Mouse (Mus musculus): Measurements from ENCODE around the gene Srpr.

Gene Srpr

DNA sequence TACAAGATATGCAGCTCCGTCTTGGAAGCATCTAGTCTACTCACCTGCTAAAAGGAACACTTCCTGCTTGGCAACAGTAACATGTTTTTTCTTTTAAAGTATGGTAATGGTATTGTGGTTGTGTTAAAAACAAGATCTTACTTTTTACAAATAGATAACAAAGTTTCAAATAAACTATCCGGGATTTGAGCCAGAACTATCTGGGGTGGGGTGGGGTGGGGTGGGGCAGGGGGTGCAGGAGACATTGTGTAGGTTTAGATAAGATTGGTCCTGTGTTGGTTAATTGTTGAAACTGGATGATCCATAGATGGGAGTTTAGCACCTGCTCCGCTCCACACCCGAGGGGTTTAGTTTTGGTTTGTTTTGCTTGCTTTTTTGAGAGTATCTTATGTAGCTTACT is 62.4 kb downstream of the Srpr start:
- no peak for DNase-seq (ENCODE audit: low read depth, low spot score)

DNA sequence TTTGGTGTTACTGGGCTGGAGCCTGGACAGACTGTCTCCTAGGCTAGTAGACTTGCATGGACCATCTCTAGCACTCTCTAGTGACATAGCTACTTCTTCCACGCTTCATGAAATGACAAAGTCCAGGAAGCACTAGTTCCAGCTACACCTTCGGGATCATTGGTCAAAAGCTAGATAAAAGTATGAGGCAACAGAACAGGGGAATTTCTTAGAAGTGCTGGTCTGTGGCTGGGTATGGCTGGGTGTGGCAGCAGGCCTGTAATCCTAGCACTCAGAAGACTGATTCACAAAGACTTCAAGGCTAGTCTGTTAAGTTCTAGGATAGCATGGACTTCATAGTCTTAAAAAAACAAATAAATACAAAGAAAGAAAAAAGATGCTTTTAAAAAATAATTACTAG is 63.5 kb downstream of the Srpr start:
- DNase-seq (ENCODE audit: low read depth, low spot score), result no peak

DNA sequence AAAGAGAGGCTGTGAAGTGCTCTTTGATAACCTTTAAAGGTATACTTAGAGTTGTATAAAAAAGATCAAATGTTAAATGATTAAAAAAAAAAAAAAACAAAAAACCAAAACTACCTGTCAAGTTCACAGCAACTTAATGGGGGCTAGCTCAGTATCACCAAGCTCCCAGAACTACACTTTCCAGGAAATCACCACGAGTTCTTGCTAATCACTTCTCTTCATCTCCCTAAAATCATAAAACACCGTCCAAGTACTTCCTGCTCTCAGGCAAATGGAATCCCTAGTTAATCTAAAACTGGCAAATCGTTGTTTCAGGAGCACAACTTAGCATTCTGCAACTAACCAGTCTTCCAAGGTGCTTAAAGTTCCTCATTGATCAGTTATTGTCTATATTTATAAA is 64.5 kb downstream of the Srpr start:
- DNase-seq (ENCODE audit: low read depth, low spot score), result no peak

DNA sequence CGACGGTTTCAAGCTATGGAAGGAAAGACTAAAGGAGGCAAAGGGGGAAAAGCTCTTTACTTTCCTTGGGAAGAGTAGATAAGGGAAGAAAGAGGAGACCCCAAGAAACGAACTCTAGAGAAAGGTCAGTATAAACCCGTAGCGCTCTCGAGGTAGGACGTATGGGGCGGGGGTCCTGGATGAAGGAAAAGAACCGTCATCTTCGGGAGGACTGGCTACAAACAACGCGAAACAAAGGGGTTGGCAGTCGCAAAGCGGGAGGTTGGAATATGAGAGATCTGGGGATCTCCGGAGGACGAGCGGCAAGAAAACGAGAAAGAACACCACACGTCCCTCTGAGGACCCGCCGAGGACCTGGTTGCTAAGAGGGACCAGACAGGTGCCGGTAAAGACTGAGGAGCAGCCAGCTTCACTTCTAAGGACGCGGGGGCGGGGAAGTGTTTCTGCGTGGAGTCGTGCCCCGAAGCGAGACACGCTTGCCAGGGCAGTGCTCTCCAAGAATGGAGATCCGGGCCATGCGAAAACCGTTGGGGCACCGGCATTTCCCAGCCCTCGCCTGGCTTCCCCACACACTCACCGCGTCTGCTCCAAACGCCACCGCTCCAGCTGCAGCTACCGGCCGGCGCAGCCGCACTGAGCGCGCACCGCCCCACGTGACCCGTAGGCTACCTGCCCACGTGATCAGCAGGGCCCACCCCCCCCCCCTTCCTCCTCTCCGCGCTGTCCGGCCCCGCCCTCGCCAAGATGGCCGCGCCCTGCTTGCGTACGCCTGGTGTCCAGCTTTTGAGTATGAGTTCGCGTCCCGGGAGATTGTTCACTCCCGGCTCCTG is 67.4 kb downstream of the Srpr start, which contains the start of the genes Fam118b and Rpusd4:
Gene Fam118b (minus strand): TSS at position 660 of the 830 bp plus-strand sequence.
Gene Rpusd4 (plus strand): TSS at position 720 of the 830 bp plus-strand sequence.
- peak; percentile 92 for DNase-seq (ENCODE audit: low read depth, low spot score)

DNA sequence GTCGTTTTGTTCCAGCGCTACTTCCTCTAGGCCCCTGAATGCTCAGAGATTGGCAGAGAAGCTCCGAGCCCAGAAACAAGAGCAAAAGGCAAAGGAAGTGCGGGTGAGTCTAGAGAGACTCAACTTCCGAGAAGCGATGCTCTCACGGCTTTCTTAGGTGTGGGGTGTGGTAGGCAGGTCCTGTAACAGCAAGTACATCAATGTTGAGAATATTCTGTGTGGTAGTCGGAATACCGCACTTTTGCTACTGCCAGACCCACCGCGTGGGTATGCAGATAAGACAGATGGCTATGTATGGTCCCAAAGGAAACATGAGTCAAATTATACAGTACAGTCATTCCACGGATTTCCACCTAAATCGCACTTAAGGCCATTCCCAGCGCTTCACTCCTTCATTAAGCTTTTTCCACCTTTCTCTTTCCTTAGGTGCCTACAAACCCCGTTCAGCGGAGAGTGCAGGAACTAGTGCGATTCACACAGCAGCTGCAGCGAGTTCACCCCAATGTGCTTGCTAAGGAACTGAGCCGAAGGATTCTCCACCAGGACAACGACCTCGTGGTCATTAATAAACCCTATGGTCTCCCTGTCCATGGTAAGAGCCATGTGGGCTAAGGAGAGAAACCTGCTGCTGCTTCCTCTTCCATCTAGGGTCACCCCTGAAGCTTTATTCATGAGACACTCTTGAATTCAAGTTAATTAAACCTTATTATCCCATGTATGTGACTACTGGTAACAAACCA is 68.2 kb downstream of the Srpr start:
- DNase-seq (ENCODE audit: low read depth, low spot score), result no peak

DNA sequence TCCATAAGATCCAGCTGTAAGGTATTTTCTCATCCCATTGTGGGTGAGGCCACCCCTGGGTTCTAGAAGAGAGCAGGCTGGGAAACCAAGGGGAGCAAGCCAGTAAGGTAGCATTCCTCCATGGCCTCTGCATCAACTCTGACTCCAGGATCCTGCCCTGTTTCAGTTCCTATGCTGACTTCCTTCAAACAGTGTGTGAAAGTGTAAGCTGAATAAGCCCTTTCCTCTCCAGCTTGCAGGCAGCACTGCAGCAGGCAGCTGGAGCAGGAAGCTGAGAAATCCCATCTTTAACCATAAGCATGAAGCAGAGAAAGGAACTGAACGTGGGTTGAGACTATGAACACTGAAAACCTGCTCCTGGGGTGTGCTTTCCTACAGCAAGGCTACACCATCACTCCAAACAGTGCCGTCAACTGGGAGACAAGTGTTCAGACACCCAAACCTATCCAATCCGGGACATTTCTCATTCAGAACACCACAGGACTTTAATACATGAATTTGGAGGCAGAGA is 77.9 kb downstream of the Srpr start:
- no peak for DNase-seq (ENCODE audit: low read depth, low spot score)

DNA sequence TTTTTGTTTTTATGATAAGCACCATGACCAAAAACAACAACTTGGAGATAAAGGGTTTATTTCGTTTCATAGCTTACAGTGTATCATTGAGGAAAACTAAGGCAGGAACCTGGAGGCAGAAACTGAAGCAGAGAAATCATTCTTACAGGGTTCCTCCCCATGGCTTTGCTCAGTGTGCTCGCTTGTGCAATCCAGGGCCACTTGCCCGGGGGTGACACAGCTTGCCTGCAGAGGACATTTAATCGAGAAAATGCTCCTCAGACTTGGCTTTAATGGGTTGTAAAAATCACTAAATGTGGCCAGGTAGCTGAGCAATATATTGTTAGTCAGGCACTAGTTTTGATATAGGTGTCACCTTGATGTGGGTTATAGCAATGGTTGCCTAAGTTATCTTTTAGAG is 78.5 kb downstream of the Srpr start:
- no peak for DNase-seq (ENCODE audit: low read depth, low spot score)

DNA sequence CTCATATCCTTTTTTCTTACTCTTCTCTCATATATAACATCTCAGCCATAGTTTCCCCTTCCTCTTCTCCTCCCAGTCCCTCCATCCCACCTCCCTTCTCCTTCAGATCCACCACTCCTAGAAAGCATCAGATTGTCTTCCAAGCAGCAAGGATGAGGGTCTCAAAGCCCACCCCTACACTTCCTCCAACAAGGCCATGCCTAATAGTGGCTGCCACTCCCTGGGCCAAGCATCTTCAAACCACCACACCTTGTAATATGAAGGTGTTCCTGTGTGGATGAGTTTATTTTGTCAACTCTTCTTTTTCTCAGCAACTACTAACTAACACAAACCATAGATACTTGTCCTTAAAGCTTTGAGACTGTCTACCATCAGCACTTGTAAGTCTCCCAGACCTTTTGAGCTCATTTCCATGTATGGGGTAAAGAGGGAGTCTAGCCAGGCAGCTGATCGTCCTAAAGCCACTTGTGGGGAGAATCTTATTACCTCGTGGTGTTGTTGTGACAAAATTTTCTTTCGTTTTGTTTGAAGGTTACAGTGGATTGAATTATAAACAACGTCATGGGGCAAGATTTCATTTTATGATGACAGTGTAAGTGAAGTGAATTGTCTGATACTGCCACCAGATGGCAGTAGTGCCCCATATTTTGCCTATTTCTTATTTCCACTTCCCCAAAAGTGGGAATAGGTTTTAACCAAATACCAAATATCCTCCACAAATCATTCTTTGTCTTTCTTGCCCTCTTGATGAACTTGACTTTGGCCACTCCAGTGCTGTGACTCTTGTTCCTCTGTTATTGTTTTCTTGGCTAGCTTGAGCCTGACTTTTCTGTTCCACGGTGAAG is 82.3 kb downstream of the Srpr start:
- DNase-seq (ENCODE audit: low read depth, low spot score), result peak; percentile 85

DNA sequence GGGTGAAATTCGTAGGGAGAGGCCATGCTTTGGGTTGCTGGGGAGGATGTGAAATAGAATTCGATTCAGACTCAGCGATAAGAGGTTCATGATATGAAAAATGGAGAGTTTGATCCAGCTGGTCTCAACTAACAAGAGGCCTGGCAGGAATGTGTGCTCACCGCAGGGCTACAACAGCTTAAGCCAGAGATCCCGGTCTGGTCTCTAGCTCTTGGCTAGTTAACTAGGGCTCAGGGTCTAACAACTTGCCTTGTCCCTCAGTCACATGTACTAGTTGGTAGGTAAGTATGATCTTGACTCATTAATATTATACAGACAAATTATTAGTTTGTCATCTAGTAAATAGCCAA is 82.9 kb downstream of the Srpr start:
- DNase-seq (ENCODE audit: low read depth, low spot score), result no peak

DNA sequence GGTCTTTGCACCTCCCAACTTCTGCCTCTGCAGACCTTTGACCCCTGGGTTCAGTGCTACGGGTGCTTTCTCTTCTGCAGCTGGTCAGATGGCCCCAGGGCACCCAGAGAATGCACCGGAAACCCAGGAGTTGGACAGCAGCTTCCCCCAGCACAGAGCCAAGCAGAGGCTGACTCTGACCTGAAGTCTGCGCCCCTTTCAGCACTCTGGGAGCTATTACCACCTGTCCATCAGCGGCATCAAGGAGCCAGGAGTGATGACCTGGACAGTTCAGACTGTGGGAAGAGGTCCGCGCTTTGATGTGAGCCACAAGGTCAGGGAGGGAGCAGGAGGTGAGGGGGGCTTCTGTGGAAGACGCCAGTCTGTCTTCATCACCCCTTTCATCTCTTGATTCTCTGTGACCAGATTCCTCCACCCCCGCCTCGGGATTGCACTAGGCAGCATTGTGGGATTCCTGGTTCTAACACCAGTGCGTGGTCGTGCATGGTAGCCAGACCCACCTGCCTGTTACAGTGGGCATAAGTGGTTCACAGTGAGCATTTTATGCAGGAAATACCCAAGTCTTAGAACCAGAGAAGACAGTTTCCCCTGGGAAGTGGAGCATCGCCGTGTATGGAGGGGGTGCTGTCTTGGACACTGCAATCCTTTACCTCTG is 83.6 kb downstream of the Srpr start:
- DNase-seq (ENCODE audit: low read depth, low spot score), result no peak

DNA sequence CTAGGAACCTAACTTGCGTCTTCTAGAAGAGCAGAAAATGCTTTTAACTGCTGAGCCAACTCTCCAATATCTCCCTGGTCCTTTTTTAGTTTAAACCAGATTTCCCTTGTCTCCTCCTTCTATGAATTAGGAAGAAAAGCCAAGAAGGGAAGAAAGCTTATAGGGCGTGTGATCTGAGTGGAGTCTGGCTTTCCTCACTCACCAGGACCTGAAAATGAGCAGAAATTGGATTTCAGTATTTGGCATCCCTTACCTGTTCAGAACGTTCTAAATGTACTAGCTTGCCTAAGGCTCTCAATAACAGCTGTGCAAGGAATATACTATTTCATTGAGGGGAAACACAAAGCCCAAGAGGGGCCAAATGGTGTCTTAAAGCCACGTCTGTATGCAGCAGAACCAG is 84.4 kb downstream of the Srpr start:
- DNase-seq (ENCODE audit: low read depth, low spot score), result no peak

DNA sequence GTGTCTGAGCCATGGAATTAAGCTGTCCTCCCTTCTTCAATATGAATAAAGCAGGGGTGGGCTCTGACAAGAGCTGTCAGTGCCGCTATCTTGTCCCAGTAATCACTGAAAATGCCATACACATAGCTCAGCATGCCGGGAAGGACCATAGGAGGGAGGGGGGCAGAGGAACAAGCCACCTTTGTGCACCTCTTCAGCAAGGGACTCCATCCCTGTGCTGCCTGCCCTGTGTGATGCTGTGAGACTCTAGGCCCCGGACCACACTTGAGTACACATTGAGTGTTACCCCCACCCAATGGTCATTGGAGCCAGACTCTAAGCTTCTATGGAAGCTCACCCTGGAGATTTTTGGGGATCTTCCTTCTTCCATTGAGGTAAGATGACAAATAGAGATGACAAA is 86.4 kb downstream of the Srpr start:
- DNase-seq (ENCODE audit: low read depth, low spot score), result no peak

DNA sequence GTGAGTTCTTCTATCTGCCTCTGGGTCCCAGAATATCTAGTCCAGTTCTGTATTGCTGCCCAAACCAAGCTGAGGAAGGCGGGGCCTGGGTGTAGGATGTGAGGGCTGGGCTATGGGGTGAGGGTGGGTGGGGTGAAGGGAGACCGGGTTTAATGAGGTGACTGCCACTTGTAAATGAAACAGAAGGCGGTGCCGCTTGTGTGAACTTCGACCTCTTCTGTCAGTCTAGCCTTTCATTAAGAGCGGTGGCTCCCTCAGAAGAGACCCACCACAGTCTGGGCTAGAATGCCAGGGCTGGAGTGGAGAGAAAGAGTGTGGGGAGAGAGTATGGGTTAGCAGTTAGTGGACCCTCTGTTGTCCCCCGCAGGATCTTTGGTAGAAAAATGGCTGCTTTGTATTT is 90.0 kb downstream of the Srpr start:
- DNase-seq (ENCODE audit: low read depth, low spot score), result peak; percentile 60

DNA sequence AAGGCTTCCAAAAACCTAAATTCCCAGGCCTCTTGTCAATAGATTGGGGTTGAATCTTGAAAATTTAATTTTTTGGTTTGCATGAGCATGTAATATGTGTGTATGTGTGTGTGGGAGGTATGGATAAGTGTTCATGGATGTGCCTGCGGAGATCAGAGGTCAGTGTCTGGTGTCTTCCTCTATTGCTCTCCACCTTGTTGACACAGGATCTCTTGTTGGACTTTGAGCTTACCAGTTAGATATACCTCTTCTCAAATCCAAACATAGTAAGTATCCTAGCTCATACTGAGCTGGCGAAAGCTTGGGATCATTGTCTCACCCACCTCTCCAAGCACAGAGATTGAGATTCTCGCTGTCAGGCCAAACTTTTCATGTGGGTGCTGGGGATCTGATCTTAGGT is 90.4 kb downstream of the Srpr start:
- DNase-seq (ENCODE audit: low read depth, low spot score), result no peak

DNA sequence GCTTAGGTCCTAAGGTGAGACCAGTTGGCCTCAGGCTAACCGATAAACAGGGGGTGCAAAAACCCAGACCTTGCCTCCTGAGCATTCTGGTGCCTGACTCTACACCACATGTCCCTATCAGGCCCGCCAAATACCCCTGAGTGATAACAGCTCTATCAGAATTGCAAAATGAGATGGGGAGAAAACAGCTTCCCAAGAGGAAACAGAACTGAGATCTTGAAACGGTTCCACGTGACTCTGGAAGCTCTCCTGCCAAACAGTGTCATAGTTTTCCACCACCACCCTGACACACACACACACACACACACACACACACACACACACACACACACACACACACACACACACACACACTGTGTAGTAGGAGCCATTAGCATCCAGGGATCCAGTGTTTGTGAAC is 90.9 kb downstream of the Srpr start:
- DNase-seq (ENCODE audit: low read depth, low spot score), result no peak

DNA sequence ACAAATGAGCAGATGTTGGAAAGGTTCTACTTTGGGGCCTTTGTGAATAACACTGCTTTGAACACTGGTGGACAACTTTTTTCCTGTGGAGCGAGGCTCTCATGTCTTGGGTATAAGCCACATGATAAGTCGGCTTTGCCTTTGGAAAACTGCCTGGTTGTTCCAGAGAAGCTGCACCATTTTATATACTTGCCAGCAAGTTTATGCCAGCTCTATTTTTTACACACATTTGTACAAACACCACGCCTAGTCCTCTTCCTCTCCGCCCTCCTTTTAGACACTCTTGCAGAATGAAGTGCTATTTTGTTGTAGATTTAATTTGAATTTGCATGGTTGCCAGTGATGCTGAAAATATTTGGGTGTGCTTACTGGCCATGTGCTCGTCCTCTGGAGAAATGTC is 93.5 kb downstream of the Srpr start:
- DNase-seq (ENCODE audit: low read depth, low spot score), result no peak
